Mouse (Mus musculus) megakaryocyte, embryonic 14.5 days (primary cell): ENCODE results near the gene Ing4. TPM values are rescaled to one million over a fixed set of nuclear protein-coding genes. Genes with fewer than 3 reads are reported as not detected.

ENCODE experiments used
- H3K27me3 ChIP-seq: replicated peaks from 2 replicates; pipeline ENCODE3; 2012; ENCODE audit warnings: inconsistent platforms
- H3K36me3 ChIP-seq: replicated peaks from 2 replicates; pipeline ENCODE3; 2012; ENCODE audit warnings: low read length, inconsistent platforms, mixed read lengths
- H3K4me1 ChIP-seq: 2 replicates; pipeline ENCODE4 v1.6.1; 2012; ENCODE audit warnings: inconsistent platforms
- H3K4me3 ChIP-seq: replicated peaks from 2 replicates; pipeline ENCODE3; 2012; ENCODE audit warnings: moderate library complexity, mild to moderate bottlenecking, inconsistent platforms
- H3K9me3 ChIP-seq: 2 replicates; pipeline ENCODE4 v1.6.1; 2012; ENCODE audit warnings: inconsistent platforms
- FLI1 ChIP-seq: IDR thresholded peaks from 2 replicates; pipeline ENCODE4 v1.6.1; 2012; ENCODE audit warnings: low read length, inconsistent platforms, mixed read lengths
- GATA1 ChIP-seq: IDR thresholded peaks from 3 replicates; pipeline ENCODE4 v1.6.1; 2012; ENCODE audit warnings: mixed read lengths, low read length, inconsistent platforms, borderline replicate concordance
- polyA plus RNA-seq: library from polyadenylated mRNA; stranded (reverse); fragments of >175 nt; gene quantifications from 2 replicates; pipeline ENCODE4 v1.2.3, GENCODE M21; 2012; ENCODE audit warnings: low replicate concordance; ENCODE audit not compliant: insufficient read depth

Gene Ing4
- polyA plus RNA-seq = 16.8 and 17.7 TPM in 2 replicates

GRCm38 (mm10) chr6:125039533-125040153 lies at the start of gene Ing4:
TSS of gene Ing4 (plus strand) at chr6:125039760.
- H3K4me1 ChIP-seq = peaks cover 37% of the 10 kb centered on the region
- H3K4me3 ChIP-seq = peak within 1 kb of the TSS; percentile 95
- H3K27me3 ChIP-seq = no peaks in the 10 kb centered on the region
- H3K36me3 ChIP-seq = peaks cover 57% of the 10 kb centered on the region
- no peaks in the 10 kb centered on the region for H3K9me3 ChIP-seq
- TF ChIP-seq FLI1 (peak; percentile 60; the same call in 1 of the 2 replicates), GATA1 (no peak)

- no peak for TF ChIP-seq GATA1
- no peak for TF ChIP-seq FLI1
- peaks cover 73% of the 10 kb centered on the region for H3K27me3 ChIP-seq
- peaks cover 36% of the 10 kb centered on the region for H3K4me1 ChIP-seq
- no peaks in the 10 kb centered on the region for H3K36me3 ChIP-seq
- no peak overlapping the region for H3K4me3 ChIP-seq
- peaks cover 26% of the 10 kb centered on the region for H3K9me3 ChIP-seq
Measured at GRCm38 (mm10) chr6:124992241-124992640, 47.3 kb upstream of the Ing4 start.

GRCm38 (mm10) chr6:124993365-124993764 lies 46.2 kb upstream of the Ing4 start:
- H3K27me3 ChIP-seq = peaks cover 79% of the 10 kb centered on the region
- TF ChIP-seq GATA1 (no peak), FLI1 (no peak)

GRCm38 (mm10) chr6:124993876-124994275 lies 45.7 kb upstream of the Ing4 start:
- H3K27me3 ChIP-seq = peaks cover 84% of the 10 kb centered on the region
- TF ChIP-seq FLI1 (no peak), GATA1 (no peak)

More at GRCm38 (mm10) chr6:124993365-124993764, 46.2 kb upstream of the Ing4 start:
- Histone ChIP-seq H3K4me1 (peaks cover 47% of the 10 kb centered on the region), H3K9me3 (peaks cover 23% of the 10 kb centered on the region), H3K36me3 (no peaks in the 10 kb centered on the region), H3K4me3 (no peak overlapping the region)

GRCm38 (mm10) chr6:124995246-124995645 lies 44.3 kb upstream of the Ing4 start:
- TF ChIP-seq FLI1 = no peak
- no peak for TF ChIP-seq GATA1
- Histone ChIP-seq H3K9me3 (peaks cover 13% of the 10 kb centered on the region), H3K27me3 (peaks cover 89% of the 10 kb centered on the region), H3K36me3 (no peaks in the 10 kb centered on the region), H3K4me1 (peaks cover 62% of the 10 kb centered on the region), H3K4me3 (no peak overlapping the region)

More at GRCm38 (mm10) chr6:124993876-124994275, 45.7 kb upstream of the Ing4 start:
- Histone ChIP-seq H3K9me3 (peaks cover 23% of the 10 kb centered on the region), H3K4me3 (peak overlapping the region; percentile 69), H3K36me3 (no peaks in the 10 kb centered on the region), H3K4me1 (peaks cover 52% of the 10 kb centered on the region)

GRCm38 (mm10) chr6:124995831-124996403 lies 43.6 kb upstream of the Ing4 start:
- Histone ChIP-seq H3K4me1 (peaks cover 64% of the 10 kb centered on the region), H3K27me3 (peaks cover 93% of the 10 kb centered on the region), H3K36me3 (no peaks in the 10 kb centered on the region), H3K9me3 (peaks cover 6% of the 10 kb centered on the region), H3K4me3 (no peak overlapping the region)
- TF ChIP-seq GATA1 = no peak
- no peak for TF ChIP-seq FLI1

GRCm38 (mm10) chr6:124996551-124997501 lies 42.7 kb upstream of the Ing4 start, which contains the start of gene Pianp:
TSS of gene Pianp (plus strand) at chr6:124996694.
- H3K9me3 ChIP-seq = no peaks in the 10 kb centered on the region
- no peak for TF ChIP-seq FLI1
- TF ChIP-seq GATA1 = no peak
- H3K4me3 ChIP-seq = peak within 1 kb of the TSS; percentile 92
- peaks cover 67% of the 10 kb centered on the region for H3K4me1 ChIP-seq
- no peaks in the 10 kb centered on the region for H3K36me3 ChIP-seq
- peaks cover 94% of the 10 kb centered on the region for H3K27me3 ChIP-seq

- no peaks in the 10 kb centered on the region for H3K36me3 ChIP-seq
- peaks cover 94% of the 10 kb centered on the region for H3K27me3 ChIP-seq
- H3K4me3 ChIP-seq = peak overlapping the region; percentile 92
- H3K9me3 ChIP-seq = no peaks in the 10 kb centered on the region
- no peak for TF ChIP-seq GATA1
- H3K4me1 ChIP-seq = peaks cover 62% of the 10 kb centered on the region
Measured at GRCm38 (mm10) chr6:124998066-124998465, 41.5 kb upstream of the Ing4 start.

GRCm38 (mm10) chr6:124999091-124999490 lies 40.5 kb upstream of the Ing4 start:
- H3K27me3 ChIP-seq = peaks cover 93% of the 10 kb centered on the region
- H3K4me1 ChIP-seq = peaks cover 57% of the 10 kb centered on the region
- no peaks in the 10 kb centered on the region for H3K9me3 ChIP-seq
- no peak for TF ChIP-seq FLI1
- TF ChIP-seq GATA1 = no peak
- H3K36me3 ChIP-seq = no peaks in the 10 kb centered on the region
- no peak overlapping the region for H3K4me3 ChIP-seq

- Histone ChIP-seq H3K9me3 (no peaks in the 10 kb centered on the region), H3K4me3 (no peak overlapping the region), H3K36me3 (no peaks in the 10 kb centered on the region), H3K27me3 (peaks cover 92% of the 10 kb centered on the region), H3K4me1 (peaks cover 59% of the 10 kb centered on the region)
- TF ChIP-seq FLI1 (no peak), GATA1 (no peak)
Measured at GRCm38 (mm10) chr6:124999546-124999945, 40.0 kb upstream of the Ing4 start.
